Mouse (Mus musculus) heart, adult 9 months (tissue): ENCODE measurements around the gene Ltbp3.

Experiments
- DNase-seq, 2 experiments: peaks; one replicate each; pipeline ENCODE4 v3.0.0; 2022; ENCODE audit warnings: low spot score in 2 of 2

Ltbp3 gene

DNA sequence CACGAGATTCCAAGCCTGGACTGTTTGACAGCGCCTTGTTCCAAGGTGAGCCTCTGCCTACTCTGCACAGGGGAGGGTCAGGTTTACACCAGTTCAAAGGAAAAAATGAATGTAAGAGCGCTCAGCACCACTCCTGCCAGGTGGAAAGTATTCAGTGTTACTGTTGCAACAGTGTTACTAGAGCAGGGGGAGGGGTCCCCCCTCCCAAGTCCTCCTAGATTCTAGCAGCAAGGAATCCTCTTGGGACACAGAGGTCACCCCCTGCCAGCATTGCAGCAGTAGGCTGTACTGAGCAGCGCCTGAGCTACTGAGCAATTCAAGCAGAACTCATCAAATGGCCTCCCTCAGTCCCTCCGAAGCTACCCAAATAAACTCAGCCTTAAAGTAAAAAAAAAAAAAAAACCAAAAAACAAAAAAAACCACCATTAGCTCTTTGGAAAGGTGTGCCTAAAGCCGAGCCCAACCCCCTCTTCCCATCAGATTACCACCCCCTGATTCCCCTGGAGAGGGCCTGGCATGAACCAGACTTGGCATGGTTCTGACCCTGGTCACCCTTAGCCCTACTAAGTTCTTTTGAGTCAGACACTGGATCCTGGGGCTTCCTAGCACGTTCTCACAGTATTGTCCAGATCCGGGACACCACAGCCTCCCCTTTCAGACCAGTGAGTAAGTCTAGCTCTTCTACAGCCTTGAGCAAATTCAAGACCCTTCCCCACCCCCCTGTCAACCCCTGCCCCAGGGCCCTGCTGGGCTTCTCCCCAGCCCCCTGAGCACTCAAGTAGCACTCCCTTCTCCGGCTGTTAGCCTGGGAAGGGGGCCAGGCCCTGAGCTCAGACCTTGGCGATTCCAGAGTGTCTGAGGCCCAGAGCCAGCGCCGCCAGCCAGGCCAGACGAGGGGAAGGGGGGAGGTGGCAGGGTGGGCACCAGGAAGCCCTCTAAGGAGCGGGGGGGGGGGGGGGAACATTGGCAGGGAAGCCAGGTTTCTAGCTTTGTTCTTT, at the start of gene Ltbp3:
Gene Ltbp3, plus strand, starts transcription at position 585 of the 998 bp plus-strand sequence.
- peak; percentile 70 to 78 for DNase-seq

DNA sequence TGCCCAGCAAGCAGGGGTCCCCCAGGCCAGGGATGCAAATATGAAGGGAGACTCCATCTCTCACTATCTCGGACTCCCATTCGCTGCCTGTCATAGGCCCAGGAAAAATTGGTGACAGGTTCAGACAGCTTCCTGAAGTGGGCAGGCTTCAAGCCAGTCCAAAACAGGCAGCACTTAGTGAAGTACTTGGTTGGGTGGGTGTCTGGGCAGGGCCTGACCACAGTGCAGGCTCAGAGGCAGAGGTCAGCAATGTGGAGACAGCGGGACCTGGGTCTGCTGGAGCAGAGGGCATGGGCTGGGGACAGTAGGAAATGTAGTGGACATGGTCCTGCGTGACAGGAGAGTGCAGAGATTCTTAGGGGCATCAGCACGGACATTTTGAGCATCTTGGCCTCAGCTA, 49.1 kb upstream of the Ltbp3 start:
- no peak for DNase-seq

DNA sequence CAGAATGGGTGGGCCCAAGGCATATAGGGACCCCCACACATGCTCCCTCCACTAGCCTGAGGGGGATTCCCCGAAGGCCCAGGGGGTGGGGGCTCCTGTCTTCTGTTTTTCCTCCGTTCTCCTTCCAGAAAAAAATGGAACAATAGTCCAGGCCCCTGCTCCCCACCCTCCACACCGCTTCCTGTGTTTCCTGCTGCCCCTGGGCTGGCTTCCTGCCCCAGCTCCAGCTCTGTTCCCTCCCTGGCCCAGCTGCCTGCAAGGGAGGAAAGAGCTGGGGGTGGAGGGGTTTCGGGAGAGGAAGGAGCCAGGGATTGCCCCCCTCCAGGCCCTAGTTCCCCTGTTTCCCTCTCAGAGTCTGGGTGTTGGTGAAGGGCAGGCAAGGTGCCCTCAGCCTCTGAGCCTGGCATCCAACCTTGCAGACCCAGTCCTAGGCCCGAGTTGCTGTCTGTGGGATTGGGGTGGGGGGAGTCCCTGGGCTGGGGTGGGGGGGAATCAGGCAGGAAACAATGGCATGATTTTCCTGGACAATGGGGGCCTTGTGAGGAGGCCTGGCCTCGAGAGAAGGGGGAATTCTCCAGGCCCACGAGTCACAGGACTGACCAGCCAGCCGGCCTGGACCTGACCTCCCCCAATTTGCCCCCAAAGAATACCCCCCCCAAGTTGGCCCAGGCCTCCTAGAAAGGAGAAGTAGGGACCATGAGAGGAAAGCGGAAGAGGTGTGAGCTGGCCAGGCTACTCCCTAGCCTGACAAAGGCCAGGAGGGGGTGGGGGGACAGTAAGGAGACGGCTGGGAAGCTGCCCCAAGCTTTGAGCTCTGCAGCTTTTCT, 48.4 kb upstream of the Ltbp3 start:
- DNase-seq: peak; percentile 81 to 90

DNA sequence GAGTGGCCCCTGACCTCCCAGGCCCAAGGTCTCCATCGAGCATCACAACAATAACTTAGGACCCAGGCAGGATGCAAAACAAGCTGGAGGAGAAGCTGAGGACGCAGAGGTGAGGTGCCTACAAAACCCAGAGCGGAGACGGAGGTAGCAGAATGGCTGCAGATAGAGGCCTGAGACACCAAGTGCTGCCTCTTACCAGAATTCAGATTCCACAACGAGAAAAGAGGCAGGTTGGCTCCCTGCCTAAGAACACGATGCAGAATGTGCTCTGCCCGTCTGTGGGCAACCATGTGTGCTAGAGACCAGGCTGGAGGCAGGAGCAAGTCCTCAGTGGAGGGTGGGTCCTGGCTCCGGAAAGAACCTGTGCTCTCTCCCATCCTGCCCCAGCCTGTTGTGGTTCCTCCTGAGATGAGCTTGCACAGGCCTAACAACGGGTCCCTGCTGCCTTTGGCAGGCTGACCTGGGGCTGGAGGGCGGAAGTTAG, 47.7 kb upstream of the Ltbp3 start:
- DNase-seq: no peak

DNA sequence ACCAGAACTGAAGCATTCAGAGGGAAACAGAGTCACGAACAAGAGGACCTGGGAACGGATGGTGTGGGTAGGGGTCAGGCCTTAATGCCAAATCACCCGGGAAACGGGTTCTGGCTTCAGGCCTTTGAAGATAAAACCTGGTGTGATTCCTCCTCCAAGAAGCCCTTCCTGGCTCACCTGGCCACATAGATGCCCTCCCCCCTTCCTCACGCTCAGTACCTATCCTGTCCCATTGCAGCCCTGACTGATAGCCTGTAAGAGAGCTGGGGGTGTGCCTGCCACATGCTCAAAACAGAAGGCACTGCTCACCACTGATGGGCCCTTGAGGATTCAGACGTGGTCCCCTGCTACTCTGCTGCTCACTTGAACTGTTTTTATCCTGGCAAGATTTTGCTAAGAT, 46.9 kb upstream of the Ltbp3 start:
- DNase-seq: no peak

DNA sequence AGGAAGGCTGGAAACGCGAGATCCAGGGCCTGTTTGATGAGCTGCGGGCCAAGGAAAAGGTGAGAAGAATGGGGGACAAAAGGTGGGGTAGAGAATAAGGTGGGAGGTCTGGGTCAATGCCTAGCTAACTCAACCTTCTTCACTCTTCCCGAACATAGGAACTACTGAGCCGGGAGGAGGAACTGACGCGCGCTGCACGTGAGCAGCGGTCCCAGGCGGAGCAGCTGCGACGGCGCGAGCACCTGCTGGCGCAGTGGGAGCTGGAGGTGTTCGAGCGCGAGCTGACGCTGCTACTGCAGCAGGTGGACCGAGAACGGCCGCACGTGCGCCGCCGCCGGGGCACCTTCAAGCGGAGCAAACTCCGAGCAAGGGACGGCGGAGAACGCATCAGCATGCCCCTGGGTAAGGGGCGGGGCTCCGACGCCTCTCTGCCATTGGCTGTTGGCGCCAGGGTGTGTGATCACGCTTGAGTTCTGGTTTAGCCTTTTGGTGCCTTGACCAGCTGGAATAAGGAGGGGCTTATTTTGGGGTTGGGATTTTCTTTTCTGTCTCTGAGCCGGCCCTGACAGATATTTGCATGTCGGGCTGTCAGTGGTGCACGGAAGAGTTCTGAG, 44.7 kb upstream of the Ltbp3 start:
- DNase-seq: no peak

DNA sequence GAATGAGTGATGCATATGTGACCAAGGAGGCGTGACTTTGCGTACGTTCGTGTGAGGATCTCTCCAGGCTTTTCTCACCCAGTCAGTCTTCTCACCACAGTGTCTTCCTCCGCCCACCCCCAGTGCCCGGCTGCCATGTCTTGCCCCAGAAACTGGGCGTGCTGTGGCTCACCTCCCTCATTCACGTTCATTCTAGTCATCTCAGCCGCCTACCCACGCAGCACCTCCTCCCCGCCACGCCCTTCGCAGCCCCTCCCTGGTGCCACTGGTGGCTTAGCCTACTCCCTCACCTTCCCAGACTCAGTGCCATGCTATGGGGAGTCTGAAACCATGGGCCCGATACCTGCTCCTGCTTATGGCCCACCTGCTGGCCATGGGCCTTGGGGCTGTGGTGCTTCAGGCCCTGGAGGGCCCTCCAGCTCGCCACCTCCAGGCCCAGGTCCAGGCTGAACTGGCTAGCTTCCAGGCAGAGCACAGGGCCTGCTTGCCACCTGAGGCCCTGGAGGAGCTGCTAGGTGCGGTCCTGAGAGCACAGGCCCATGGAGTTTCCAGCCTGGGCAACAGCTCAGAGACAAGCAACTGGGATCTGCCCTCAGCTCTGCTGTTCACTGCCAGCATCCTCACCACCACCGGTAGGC, 36.4 kb upstream of the Ltbp3 start, which contains the start of gene Kcnk7:
Gene Kcnk7, plus strand, starts transcription at position 205 of the 638 bp plus-strand sequence.
- DNase-seq: no peak

DNA sequence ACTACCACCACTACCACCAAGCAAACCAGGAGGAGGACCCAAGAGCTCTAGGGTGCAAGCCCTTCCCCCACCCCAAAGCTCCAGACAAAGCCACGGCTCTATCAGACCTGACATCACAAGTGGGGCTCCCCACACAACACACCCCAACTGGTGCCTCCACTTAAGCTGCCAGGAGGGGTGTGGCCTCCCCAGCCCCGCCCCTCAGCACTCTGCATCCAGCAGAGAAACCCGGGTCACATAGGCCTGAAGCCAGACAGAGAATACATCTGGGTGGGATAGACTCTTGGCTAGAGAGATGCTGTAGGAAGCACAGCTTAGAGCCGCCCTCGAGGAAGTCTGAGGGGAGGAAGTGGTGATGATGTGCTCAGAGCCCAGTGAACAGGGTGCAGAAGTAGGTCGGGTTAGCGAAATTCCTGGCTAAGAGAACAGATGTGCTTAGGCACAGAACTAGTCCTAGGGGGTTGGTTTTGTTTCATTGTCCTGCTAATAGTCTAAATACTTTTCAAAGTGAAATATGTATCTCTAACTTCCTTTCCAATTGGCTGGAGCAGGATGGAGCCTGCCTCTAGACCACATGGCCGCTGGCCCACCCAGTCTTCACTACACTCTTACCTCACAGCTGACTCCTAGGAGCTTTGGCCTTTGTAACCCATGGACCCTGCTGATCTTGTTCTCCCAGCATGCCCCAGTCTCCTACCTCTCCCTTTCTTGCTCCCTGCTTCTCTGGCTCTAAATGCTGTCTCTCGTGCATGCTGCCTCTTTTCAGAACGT, 35.7 kb upstream of the Ltbp3 start:
- DNase-seq: peak in 1 of 2 experiments; percentile 43

DNA sequence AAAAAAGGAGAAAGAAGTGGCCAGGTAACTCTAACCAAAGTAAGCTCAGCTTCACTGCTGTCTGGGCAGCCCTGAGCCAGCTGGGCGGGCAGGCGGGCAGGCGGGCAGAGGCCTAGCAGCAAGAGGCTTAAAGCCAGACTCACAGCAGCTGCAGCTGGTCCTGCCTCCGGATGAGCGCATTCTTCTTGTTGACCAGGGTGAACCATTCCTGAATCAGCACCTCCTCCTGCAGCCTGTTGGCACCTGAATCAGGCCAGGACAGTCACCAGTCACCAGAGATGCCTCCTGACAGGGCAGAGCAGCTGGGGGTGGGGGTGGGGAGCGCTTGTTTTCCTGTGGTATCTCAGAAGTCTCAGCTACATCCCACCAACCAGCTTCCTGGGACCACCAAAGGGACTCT, 30.6 kb upstream of the Ltbp3 start:
- DNase-seq: no peak

DNA sequence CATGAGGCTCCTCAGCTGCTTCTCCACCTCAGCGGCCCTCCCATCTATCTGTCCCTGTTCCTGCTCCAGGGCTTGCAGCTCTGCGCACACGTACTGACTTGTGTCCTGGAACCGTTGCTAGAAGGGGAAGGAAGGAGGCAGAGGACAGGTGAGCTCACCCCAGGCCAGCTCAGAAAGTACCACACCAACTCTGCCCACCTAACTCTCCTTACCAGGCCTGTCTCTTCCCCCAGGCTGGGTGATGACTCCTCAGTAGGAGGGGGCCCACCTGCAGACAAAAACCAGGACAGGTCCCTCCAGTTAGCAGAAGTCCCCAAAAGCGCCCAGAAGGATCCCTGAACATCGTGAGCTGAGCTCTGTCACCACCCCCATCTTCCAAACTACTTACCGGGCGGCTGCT, 30.1 kb upstream of the Ltbp3 start:
- DNase-seq: no peak

DNA sequence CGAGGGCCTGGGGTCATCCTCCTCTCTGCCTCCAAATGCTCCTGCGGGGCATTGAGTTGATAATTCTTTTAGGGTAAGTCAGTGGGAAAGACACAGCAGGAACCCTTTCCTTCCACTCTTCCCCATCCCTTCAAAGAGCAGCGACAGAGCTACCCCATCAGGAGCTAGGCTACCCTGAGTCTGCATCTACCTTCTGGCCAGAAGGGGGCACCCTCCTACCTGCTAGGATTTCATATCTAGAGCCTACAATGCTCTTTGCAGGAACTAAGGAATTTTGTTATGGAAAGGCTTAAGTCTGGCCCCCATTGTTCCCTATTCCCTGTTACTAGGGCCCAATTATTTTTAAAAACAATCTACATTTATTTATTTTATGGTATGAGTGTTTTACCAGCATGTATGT, 29.5 kb upstream of the Ltbp3 start:
- peak; percentile 59 to 70 for DNase-seq

DNA sequence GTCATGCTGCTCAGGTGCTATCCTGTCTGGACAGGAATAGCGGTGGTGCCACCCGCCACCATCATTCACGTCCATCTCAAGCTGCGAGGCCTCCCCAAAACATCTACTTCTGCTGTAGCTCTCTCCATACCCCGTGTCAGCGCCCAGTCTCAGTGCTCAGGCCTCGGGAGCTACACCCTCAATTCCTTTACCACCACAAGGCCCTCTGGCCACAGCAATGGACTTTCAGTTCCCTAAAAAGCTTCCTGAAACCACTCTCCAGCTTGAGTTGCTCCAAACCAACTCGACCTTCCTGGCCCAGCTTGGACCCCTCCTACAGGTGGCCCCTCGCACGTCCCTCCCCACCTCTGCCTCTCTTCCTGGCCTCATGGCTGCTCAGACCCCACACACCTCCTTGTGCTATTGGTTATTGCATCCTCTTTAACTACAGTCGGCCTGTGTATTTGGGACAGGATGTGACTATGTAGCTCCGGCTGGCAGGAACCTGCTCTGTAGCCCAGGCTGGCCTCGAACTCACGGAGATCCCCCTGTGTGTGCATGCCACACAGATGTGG, 28.7 kb upstream of the Ltbp3 start:
- peak in 1 of 2 experiments; percentile 47 for DNase-seq

DNA sequence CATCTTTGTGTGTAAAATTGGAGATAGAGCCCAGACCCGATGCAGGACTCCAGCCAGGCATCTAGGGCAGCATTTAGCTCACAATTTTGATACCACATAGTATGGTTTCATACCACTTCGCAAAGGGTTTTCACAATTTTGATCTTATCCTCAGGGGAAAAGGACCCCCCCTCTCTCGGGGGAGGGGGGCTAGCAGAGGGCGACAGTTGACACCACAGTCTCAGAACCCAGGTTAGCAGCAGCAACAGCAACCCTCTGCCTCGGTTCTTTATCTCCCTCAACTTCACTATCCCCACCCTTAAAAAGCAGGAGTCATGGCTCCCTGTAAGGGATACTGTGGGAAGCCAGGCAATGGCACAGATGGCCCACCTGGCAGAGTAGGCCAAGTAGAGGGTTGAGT, 27.4 kb upstream of the Ltbp3 start:
- no peak for DNase-seq

DNA sequence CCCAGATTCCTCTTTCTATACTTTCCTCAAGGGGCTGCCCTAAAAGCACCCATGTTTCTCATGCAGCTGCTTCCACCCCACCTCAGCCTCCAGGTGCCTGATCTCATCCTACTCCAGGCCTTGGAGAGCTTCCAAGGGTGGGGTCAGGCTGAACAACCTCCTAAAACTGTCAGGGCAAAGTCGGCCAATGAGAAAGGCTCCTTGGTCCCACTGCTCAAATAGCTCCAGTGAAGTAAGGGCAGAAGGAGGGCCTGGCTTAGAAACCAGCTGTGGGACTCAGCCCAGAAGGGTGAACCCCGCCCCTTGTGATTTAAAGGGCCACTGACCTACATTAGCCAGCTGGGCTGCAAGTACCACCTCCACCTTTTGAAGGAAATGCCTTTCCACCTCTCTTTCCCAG, 27.0 kb upstream of the Ltbp3 start:
- DNase-seq: peak; percentile 83

DNA sequence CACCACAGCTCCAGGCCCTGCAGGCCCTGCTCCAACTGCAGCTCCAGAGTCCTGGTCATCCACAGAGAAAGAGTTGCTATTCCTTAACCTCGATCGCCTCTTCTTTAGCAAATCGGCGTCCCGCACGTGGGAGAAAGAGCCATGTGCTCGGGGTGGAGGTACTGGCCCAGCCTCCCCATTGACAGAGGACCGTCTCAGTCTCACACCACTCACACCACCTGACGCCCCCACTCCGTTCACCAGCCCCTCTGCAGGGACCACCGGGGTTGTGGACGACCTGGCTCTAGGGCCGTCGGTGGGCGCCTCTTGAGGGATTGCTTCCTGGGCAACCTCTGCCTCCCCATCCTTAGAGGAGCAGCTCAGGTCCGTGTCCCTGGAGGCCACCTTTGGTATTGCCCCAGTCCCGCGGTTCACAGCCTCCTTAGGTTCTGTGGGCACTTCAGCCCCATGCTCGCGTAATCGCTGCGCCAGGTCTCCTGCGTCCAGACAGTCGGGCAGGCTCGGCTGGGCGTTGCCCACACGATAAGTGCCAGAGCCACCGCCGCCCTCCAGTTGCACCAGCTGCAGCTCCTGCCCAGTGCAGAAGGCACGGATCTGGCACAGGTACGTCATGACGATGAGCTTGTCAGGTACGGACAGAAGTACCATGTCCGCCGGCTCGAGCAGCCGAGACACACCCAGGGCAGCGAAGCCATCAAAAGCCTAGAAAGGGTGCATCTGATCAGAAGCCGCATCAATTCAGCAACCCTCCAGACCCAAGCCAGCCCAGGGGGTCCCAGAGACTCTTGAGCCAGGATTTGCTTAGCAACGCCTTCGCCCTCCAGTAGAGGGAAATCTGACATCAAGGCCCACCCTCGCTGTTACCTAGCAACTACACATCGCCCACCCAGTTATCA, 24.7 kb upstream of the Ltbp3 start:
- no peak for DNase-seq

DNA sequence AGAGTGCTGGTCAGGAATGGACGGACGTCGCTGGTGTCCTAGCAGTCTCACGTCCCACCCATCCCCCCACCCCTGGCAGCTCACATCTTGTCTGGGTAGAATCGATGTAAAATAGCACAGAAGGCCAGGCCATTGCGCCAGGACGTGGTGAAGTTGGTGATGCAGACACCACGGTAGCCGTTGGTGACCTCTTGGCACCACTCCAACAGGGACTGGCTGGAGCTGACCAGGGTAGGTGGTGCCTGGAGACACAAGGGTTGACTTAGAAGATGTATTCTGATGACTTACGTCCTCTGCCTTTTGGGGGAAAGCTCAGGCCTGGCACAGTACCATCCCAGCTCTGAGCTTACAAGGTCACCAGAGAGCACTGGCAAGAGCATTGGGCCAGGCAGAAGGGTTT, 23.7 kb upstream of the Ltbp3 start:
- no peak for DNase-seq

DNA sequence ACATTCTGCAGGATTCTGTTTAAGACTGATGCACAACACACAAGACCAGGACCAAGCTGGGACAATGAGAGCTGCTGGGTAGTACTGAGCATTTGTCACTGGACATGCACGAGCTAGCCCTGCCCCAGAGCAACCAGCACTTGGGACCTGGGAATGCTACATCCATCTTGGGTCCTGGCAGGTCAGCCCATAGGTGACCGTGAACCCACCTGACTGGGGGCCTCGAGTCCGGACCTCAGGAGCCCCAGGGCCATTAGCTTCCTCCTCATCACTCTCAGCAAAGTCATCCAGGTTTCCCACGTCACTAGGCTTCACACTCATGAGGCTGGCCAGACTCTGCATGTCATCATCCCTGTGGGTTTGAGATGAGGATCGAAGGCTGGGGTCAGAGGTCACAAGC, 19.5 kb upstream of the Ltbp3 start:
- no peak for DNase-seq

DNA sequence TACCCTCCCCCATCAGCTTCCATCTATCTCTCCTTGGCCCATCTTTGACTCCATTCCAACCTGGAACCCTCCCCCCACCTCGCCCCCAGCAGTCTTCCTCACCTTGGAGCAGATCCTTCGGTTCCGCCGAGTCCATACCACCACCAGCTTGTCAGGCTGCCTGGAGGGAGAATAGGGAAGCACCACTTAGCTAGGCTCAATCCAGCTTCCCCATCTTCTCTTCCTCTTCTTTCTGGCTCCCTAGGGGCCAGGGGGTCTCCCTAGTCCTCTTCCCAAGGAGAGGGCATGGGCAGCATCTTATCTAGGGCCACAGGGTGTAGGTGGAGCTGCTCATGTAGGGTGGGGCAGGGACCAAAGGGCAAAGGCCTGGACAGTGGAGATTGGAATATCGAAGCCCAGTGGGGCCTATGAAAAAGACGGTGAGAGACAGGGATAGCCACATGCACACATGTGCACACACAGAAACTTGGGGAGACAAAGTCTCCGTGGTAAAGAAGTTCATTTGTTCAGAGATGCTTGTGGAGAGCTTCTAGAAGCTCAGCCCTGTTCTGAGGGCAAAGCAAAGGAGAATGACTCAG, 17.8 kb upstream of the Ltbp3 start:
- no peak for DNase-seq
